Comparison of ENCODE assay signal across 10 mouse cellular contexts in genomic region chr5:102766311-102767057, GRCm38 (mm10).
DNase-seq lines count a peak whose midpoint lies in the region; ATAC-seq and TF ChIP-seq lines count a peak whose summit lies in the region.
"Had no signal": no experiment of that assay in that cellular context is flagged by ENCODE, and none has a peak within 500 bp of the region (broad histone marks: within the 10 kb centered on the region; RNA-seq: fewer than 3 reads in every experiment).

No protein-coding gene starts in this region.

- in situ Hi-C loops in Patski (cut with MboI; ENCODE audit: low pct_unique_long_range_greater_than_20kb): loop anchor here (10.0 kb wide), 1 partner anchor 562 kb away; no protein-coding TSS in a partner anchor

- 86% methylated on average over 6 of the region's 6 CpGs for WGBS in heart, postnatal 0 days
- WGBS in hindbrain, embryonic 13.5 days: 78% methylated on average over 6 of the region's 6 CpGs

- H3K36me3 ChIP-seq in heart, postnatal 0 days (replicated peaks; ENCODE audit: control insufficient read depth, insufficient read depth, low read length): no peaks in the 10 kb centered on the region
- no peaks in the 10 kb centered on the region for H3K36me3 ChIP-seq in hindbrain, embryonic 13.5 days
- H3K36me3 ChIP-seq: lung, embryonic 15.5 days; stomach, embryonic 15.5 days had no signal

- no peak for ATAC-seq in heart, postnatal 0 days (ENCODE audit: insufficient read depth, low read depth)
- peak; percentile 18 for ATAC-seq in Patski
- no peak for ATAC-seq in hindbrain, embryonic 13.5 days (ENCODE audit: low FRiP score)

- peaks cover 8% of the 10 kb centered on the region; the same call in 1 of the 2 replicates for H3K4me1 ChIP-seq in heart, postnatal 0 days (ENCODE audit: control insufficient read depth, insufficient read depth)
- peaks cover 17% of the 10 kb centered on the region for H3K4me1 ChIP-seq in hindbrain, embryonic 13.5 days (replicated peaks)

- no peaks in the 10 kb centered on the region for H3K27me3 ChIP-seq in heart, postnatal 0 days (ENCODE audit: control insufficient read depth, insufficient read depth, low read length)
- H3K27me3 ChIP-seq in Patski: no peaks in the 10 kb centered on the region
- H3K27me3 ChIP-seq in hindbrain, embryonic 13.5 days: no peaks in the 10 kb centered on the region
- H3K27me3 ChIP-seq: lung, embryonic 15.5 days; stomach, embryonic 15.5 days had no signal

- H3K4me3 ChIP-seq in heart, postnatal 0 days (ENCODE audit: low read depth, low read length): no peak overlapping the region
- H3K4me3 ChIP-seq in hindbrain, embryonic 13.5 days: no peak overlapping the region
- H3K4me3 ChIP-seq: lung, embryonic 15.5 days; stomach, embryonic 15.5 days had no signal

- CTCF ChIA-PET in Patski (lab: Charles Lee): interaction anchor here (0.9 to 1.8 kb wide), 7 partner anchors 9 to 107 kb away, joined by 3 to 7 read pairs (median 4); no protein-coding TSS in a partner anchor

- POLR2A ChIA-PET in Patski (lab: Charles Lee): no interaction called here

- H3K27ac ChIP-seq in heart, postnatal 0 days (ENCODE audit: low read depth): no peak overlapping the region
- no peak overlapping the region for H3K27ac ChIP-seq in hindbrain, embryonic 13.5 days
- H3K27ac ChIP-seq: lung, embryonic 15.5 days; stomach, embryonic 15.5 days had no signal

- intact Hi-C loops in heart, postnatal 25 days (cut with DNase I): loop anchor here (5.0 to 10.0 kb wide), 3 partner anchors 59 to 562 kb away; no protein-coding TSS in a partner anchor
- intact Hi-C loops in gastrocnemius, postnatal 14 days (cut with DNase I; ENCODE audit: low total_unique reads): loop anchor here (10.0 kb wide), 1 partner anchor 62 kb away; no protein-coding TSS in a partner anchor

- H3K9me3 ChIP-seq in heart, postnatal 0 days (replicated peaks; ENCODE audit: control insufficient read depth, low read length): no peaks in the 10 kb centered on the region
- H3K9me3 ChIP-seq in hindbrain, embryonic 13.5 days: no peaks in the 10 kb centered on the region
- H3K9me3 ChIP-seq: lung, embryonic 15.5 days; stomach, embryonic 15.5 days had no signal

- H3K9ac ChIP-seq in heart, postnatal 0 days (replicated peaks; ENCODE audit: low read depth, low read length): no peak overlapping the region
- H3K9ac ChIP-seq in hindbrain, embryonic 13.5 days: no peak overlapping the region
- H3K9ac ChIP-seq: lung, embryonic 15.5 days; stomach, embryonic 15.5 days had no signal

- H3K4me2 ChIP-seq in heart, postnatal 0 days (ENCODE audit: low read depth, low read length): no peak overlapping the region
- no peak overlapping the region for H3K4me2 ChIP-seq in hindbrain, embryonic 13.5 days
- H3K4me2 ChIP-seq: lung, embryonic 15.5 days; stomach, embryonic 15.5 days had no signal

- TF ChIP-seq CTCF in heart, postnatal 0 days (IDR thresholded peaks at IDR 0.05; ENCODE audit: low read depth): peak; percentile 69
- TF ChIP-seq CTCF in Patski (IDR thresholded peaks at IDR 0.05): peak; percentile 98

- DNase-seq in heart, postnatal 0 days (ENCODE audit: low spot score): no peak
- no peak for DNase-seq in heart, postnatal 25 days (ENCODE audit: low spot score)
- peak; percentile 3 for DNase-seq in A20 (ENCODE audit: low read depth, low spot score)
- DNase-seq in Patski (ENCODE audit: low read depth, low spot score): peak; percentile 58
- peak; percentile 27 for DNase-seq in gastrocnemius, postnatal 14 days
- peak; percentile 16 to 24 for DNase-seq in lung, adult 18-20 months
- DNase-seq in thymus, postnatal 25 days: peak; percentile 50

- no peak for TF ChIP-seq EP300 in heart, postnatal 0 days (IDR thresholded peaks at IDR 0.05; ENCODE audit: low read depth)

Comparison
In these comparisons a context has a peak if more than half of its experiments do, and no peak if none do; other contexts are left out.
1. DNase-seq: peak in A20 (single experiment), Patski (single experiment), gastrocnemius, postnatal 14 days (single experiment), lung, adult 18-20 months (2 of 2) and thymus, postnatal 25 days (single experiment); none in heart, postnatal 0 days (single experiment) and heart, postnatal 25 days (single experiment).